In the genomic region with DNA sequence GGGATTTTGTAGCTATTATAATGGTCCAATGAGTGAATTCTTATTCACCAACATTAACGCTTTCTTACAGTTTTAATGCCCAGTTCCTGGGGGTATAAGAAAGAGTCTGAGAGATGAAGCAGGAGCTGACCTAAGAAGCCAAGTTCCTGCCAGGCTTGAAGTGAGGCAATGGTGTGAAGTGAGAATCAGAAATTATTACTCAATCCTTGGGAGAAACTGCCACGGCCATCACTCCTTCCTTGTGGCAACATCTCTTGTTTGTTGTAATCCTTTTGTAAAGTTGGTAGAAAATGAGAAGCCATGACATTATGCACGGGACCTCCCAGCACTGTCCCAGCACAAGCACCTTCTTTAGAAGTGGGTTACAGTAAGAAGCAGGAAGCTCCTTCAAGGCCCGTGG, we compare ENCODE assay signal across 26 mouse cellular contexts.
"Had no signal": no experiment of that assay in that cellular context is flagged by ENCODE, and none has a peak within 500 bp of the region (broad histone marks: within the 10 kb centered on the region; RNA-seq: fewer than 3 reads in every experiment).

No protein-coding gene starts in this region.

- H3K4me3 ChIP-seq: kidney, embryonic 15.5 days; left cerebral cortex, adult 2 months; limb, embryonic 13.5 days; liver, embryonic 12.5 days; liver, embryonic 15.5 days; lung, embryonic 15.5 days; megakaryocyte, embryonic 14.5 days; midbrain, embryonic 10.5 days; midbrain, embryonic 13.5 days; myocyte; neural tube, embryonic 13.5 days; stomach, embryonic 15.5 days had no signal

- H3K4me1 ChIP-seq: kidney, embryonic 15.5 days; liver, embryonic 12.5 days; liver, embryonic 15.5 days; midbrain, embryonic 10.5 days; midbrain, embryonic 13.5 days; neural tube, embryonic 13.5 days; stomach, embryonic 15.5 days had no signal

- H3K27ac ChIP-seq: kidney, embryonic 15.5 days; left cerebral cortex, adult 2 months; limb, embryonic 13.5 days; liver, embryonic 12.5 days; liver, embryonic 15.5 days; lung, embryonic 15.5 days; midbrain, embryonic 10.5 days; midbrain, embryonic 13.5 days; neural tube, embryonic 13.5 days; stomach, embryonic 15.5 days had no signal

- ATAC-seq: liver, embryonic 12.5 days; midbrain, embryonic 13.5 days; midbrain, embryonic 16.5 days had no signal

- H3K4me2 ChIP-seq: kidney, embryonic 15.5 days; limb, embryonic 13.5 days; liver, embryonic 12.5 days; liver, embryonic 15.5 days; lung, embryonic 15.5 days; midbrain, embryonic 13.5 days; neural tube, embryonic 13.5 days; stomach, embryonic 15.5 days had no signal

- DNase-seq: kidney, adult 8-10 months; kidney, postnatal 10 days; kidney, postnatal 36 days; layer of hippocampus, postnatal 36 days; left cerebral cortex, postnatal 4 days; liver; lung, adult 18-20 months; lung, postnatal 14 days; lung, postnatal 4 days; retina, postnatal 1 day; right cerebral cortex, postnatal 25 days; spleen, adult 18-20 months; thymus, postnatal 25 days had no signal

- H3K27me3 ChIP-seq: kidney, embryonic 15.5 days; limb, embryonic 13.5 days; liver, embryonic 12.5 days; liver, embryonic 15.5 days; lung, embryonic 15.5 days; megakaryocyte, embryonic 14.5 days; midbrain, embryonic 13.5 days; neural tube, embryonic 13.5 days; stomach, embryonic 15.5 days had no signal

- H3K9me3 ChIP-seq: kidney, embryonic 15.5 days; limb, embryonic 13.5 days; liver, embryonic 12.5 days; liver, embryonic 15.5 days; lung, embryonic 15.5 days; megakaryocyte, embryonic 14.5 days; midbrain, embryonic 10.5 days; midbrain, embryonic 13.5 days; neural tube, embryonic 13.5 days; stomach, embryonic 15.5 days had no signal

- H3K9ac ChIP-seq: kidney, embryonic 15.5 days; limb, embryonic 13.5 days; liver, embryonic 12.5 days; liver, embryonic 15.5 days; lung, embryonic 15.5 days; midbrain, embryonic 13.5 days; neural tube, embryonic 13.5 days; stomach, embryonic 15.5 days had no signal

- H3K36me3 ChIP-seq: kidney, embryonic 15.5 days; limb, embryonic 13.5 days; liver, embryonic 12.5 days; liver, embryonic 15.5 days; lung, embryonic 15.5 days; midbrain, embryonic 10.5 days; midbrain, embryonic 13.5 days; neural tube, embryonic 13.5 days; stomach, embryonic 15.5 days had no signal
